ENCODE assay signal across 17 mouse cellular contexts in genomic region chr5:131575086-131575514, GRCm38 (mm10).
DNase-seq lines count a peak whose midpoint lies in the region; ATAC-seq lines count a peak whose summit lies in the region.
"Had no signal": no experiment of that assay in that cellular context is flagged by ENCODE, and none has a peak within 500 bp of the region (broad histone marks: within the 10 kb centered on the region; RNA-seq: fewer than 3 reads in every experiment).

No protein-coding gene starts in this region.

- no peaks in the 10 kb centered on the region; the same call in 1 of the 2 replicates for H3K4me1 ChIP-seq in embryonic facial prominence, embryonic 11.5 days (ENCODE audit: control insufficient read depth, insufficient read depth, low read length)
- H3K4me1 ChIP-seq in embryonic facial prominence, embryonic 10.5 days, result peaks cover 29% of the 10 kb centered on the region
- peaks cover 5% of the 10 kb centered on the region; the same call in 1 of the 2 replicates for H3K4me1 ChIP-seq in embryonic facial prominence, embryonic 12.5 days
- peaks cover 10% of the 10 kb centered on the region for H3K4me1 ChIP-seq in hindbrain, embryonic 11.5 days (replicated peaks; ENCODE audit: control insufficient read depth, insufficient read depth, low read length)
- H3K4me1 ChIP-seq in midbrain, embryonic 15.5 days, result peaks cover 30% of the 10 kb centered on the region
- H3K4me1 ChIP-seq in kidney, embryonic 16.5 days (ENCODE audit: insufficient read depth, low read length), result peaks cover 4% of the 10 kb centered on the region; the same call in 1 of the 2 replicates

- no peak; the same call in 1 of the 2 replicates for ATAC-seq in embryonic facial prominence, embryonic 11.5 days (replicated peaks; ENCODE audit: insufficient number of reproducible peaks, low FRiP score, low TSS enrichment, low read depth)
- no peak for ATAC-seq in embryonic facial prominence, embryonic 12.5 days (ENCODE audit: insufficient number of reproducible peaks, insufficient read depth, low FRiP score, low TSS enrichment)
- peak; percentile 81 for ATAC-seq in hindbrain, embryonic 11.5 days (ENCODE audit: low FRiP score)
- ATAC-seq in midbrain, embryonic 15.5 days (replicated peaks), result peak; percentile 69
- ATAC-seq in kidney, embryonic 16.5 days (ENCODE audit: low FRiP score, low TSS enrichment), result no peak

- whole genome bisulfite sequencing in embryonic facial prominence, embryonic 11.5 days, result 33% methylated on average over 5 of the region's 5 CpGs
- 56% methylated on average over 5 of the region's 5 CpGs for WGBS in embryonic facial prominence, embryonic 10.5 days
- WGBS in embryonic facial prominence, embryonic 12.5 days, result 36% methylated on average over 5 of the region's 5 CpGs
- WGBS in hindbrain, embryonic 11.5 days, result 31% methylated on average over 5 of the region's 5 CpGs
- 6% methylated on average over 5 of the region's 5 CpGs for WGBS in midbrain, embryonic 15.5 days
- WGBS in kidney, embryonic 16.5 days, result 37% methylated on average over 5 of the region's 5 CpGs

- H3K27ac ChIP-seq in embryonic facial prominence, embryonic 11.5 days (replicated peaks; ENCODE audit: low read depth, low read length), result no peak overlapping the region
- H3K27ac ChIP-seq in embryonic facial prominence, embryonic 10.5 days (replicated peaks), result no peak overlapping the region
- H3K27ac ChIP-seq in embryonic facial prominence, embryonic 12.5 days, result 0 out of 2 replicates have a peak overlapping the region, but pooled peaks have one; percentile 36
- peak overlapping the region; percentile 71 for H3K27ac ChIP-seq in hindbrain, embryonic 11.5 days (ENCODE audit: low read depth, low read length)
- H3K27ac ChIP-seq in midbrain, embryonic 15.5 days, result peak overlapping the region; percentile 50
- no peak overlapping the region for H3K27ac ChIP-seq in kidney, embryonic 16.5 days (ENCODE audit: low read length)
- H3K27ac ChIP-seq: limb, embryonic 12.5 days had no signal

- no peak overlapping the region for H3K4me2 ChIP-seq in embryonic facial prominence, embryonic 11.5 days (ENCODE audit: low read depth, low read length)
- H3K4me2 ChIP-seq in embryonic facial prominence, embryonic 12.5 days (replicated peaks), result no peak overlapping the region
- peak overlapping the region; percentile 11; the same call in 1 of the 2 replicates for H3K4me2 ChIP-seq in hindbrain, embryonic 11.5 days (replicated peaks; ENCODE audit: low read depth, low read length)
- H3K4me2 ChIP-seq in midbrain, embryonic 15.5 days, result peak overlapping the region; percentile 8
- no peak overlapping the region for H3K4me2 ChIP-seq in kidney, embryonic 16.5 days (replicated peaks; ENCODE audit: low read depth, low read length)
- H3K4me2 ChIP-seq: limb, embryonic 12.5 days had no signal

- DNase-seq in embryonic facial prominence, embryonic 11.5 days (ENCODE audit: low spot score), result peak; percentile 32
- no peak for DNase-seq in embryonic facial prominence, embryonic 10.5 days (ENCODE audit: low spot score)
- peak; percentile 60 for DNase-seq in hindbrain, embryonic 11.5 days (ENCODE audit: low spot score)
- no peak for DNase-seq in heart, postnatal 36 days
- no peak for DNase-seq in cerebellum, adult 9-11 months
- DNase-seq: adrenal gland, postnatal 36 days; B cell, adult 2 months; cerebellum, adult 18-20 months; heart, adult 11 months; heart, postnatal 10 days; kidney, adult 2 months; lung, adult 18-20 months; thymus, postnatal 36 days had no signal

- H3K36me3 ChIP-seq in embryonic facial prominence, embryonic 11.5 days (replicated peaks; ENCODE audit: control insufficient read depth, insufficient read depth, low read depth, low read length), result no peaks in the 10 kb centered on the region
- H3K36me3 ChIP-seq in embryonic facial prominence, embryonic 10.5 days (replicated peaks), result no peaks in the 10 kb centered on the region
- H3K36me3 ChIP-seq in embryonic facial prominence, embryonic 12.5 days, result no peaks in the 10 kb centered on the region
- no peaks in the 10 kb centered on the region for H3K36me3 ChIP-seq in hindbrain, embryonic 11.5 days (ENCODE audit: control insufficient read depth, insufficient read depth, low read length)
- H3K36me3 ChIP-seq in midbrain, embryonic 15.5 days (replicated peaks), result no peaks in the 10 kb centered on the region
- H3K36me3 ChIP-seq in kidney, embryonic 16.5 days (ENCODE audit: insufficient read depth, low read length), result no peaks in the 10 kb centered on the region
- H3K36me3 ChIP-seq: limb, embryonic 12.5 days had no signal

- H3K4me3 ChIP-seq in embryonic facial prominence, embryonic 11.5 days (ENCODE audit: low read depth, low read length), result no peak overlapping the region
- no peak overlapping the region for H3K4me3 ChIP-seq in embryonic facial prominence, embryonic 10.5 days
- no peak overlapping the region for H3K4me3 ChIP-seq in embryonic facial prominence, embryonic 12.5 days
- no peak overlapping the region for H3K4me3 ChIP-seq in hindbrain, embryonic 11.5 days (ENCODE audit: low read depth, low read length)
- no peak overlapping the region for H3K4me3 ChIP-seq in midbrain, embryonic 15.5 days
- no peak overlapping the region for H3K4me3 ChIP-seq in kidney, embryonic 16.5 days (ENCODE audit: low read length)
- H3K4me3 ChIP-seq: limb, embryonic 12.5 days had no signal

- H3K27me3 ChIP-seq in embryonic facial prominence, embryonic 11.5 days (ENCODE audit: control insufficient read depth, insufficient read depth, low read length), result no peaks in the 10 kb centered on the region
- H3K27me3 ChIP-seq in embryonic facial prominence, embryonic 10.5 days (replicated peaks; ENCODE audit: low read depth, poor library complexity, severe bottlenecking), result peaks cover 16% of the 10 kb centered on the region
- H3K27me3 ChIP-seq in embryonic facial prominence, embryonic 12.5 days, result no peaks in the 10 kb centered on the region
- peaks cover 5% of the 10 kb centered on the region for H3K27me3 ChIP-seq in hindbrain, embryonic 11.5 days (ENCODE audit: control insufficient read depth, insufficient read depth, low read length)
- no peaks in the 10 kb centered on the region for H3K27me3 ChIP-seq in midbrain, embryonic 15.5 days (replicated peaks)
- 0 out of 2 replicates have a peak, but pooled peaks cover 3% of the 10 kb centered on the region for H3K27me3 ChIP-seq in kidney, embryonic 16.5 days (ENCODE audit: insufficient read depth, low read length)

- intact Hi-C loops in heart, postnatal 36 days (cut with DNase I), result no loop called here

- no peak overlapping the region for H3K9ac ChIP-seq in embryonic facial prominence, embryonic 11.5 days (replicated peaks; ENCODE audit: low read length)
- H3K9ac ChIP-seq in embryonic facial prominence, embryonic 12.5 days, result no peak overlapping the region
- H3K9ac ChIP-seq in hindbrain, embryonic 11.5 days (ENCODE audit: low read depth, low read length), result no peak overlapping the region
- peak overlapping the region; percentile 4; the same call in 1 of the 2 replicates for H3K9ac ChIP-seq in midbrain, embryonic 15.5 days
- H3K9ac ChIP-seq in kidney, embryonic 16.5 days (replicated peaks; ENCODE audit: low read length), result no peak overlapping the region
- H3K9ac ChIP-seq: limb, embryonic 12.5 days had no signal

- H3K9me3 ChIP-seq in embryonic facial prominence, embryonic 11.5 days (replicated peaks; ENCODE audit: control insufficient read depth, low read length), result no peaks in the 10 kb centered on the region
- H3K9me3 ChIP-seq in embryonic facial prominence, embryonic 10.5 days, result no peaks in the 10 kb centered on the region
- H3K9me3 ChIP-seq in embryonic facial prominence, embryonic 12.5 days, result no peaks in the 10 kb centered on the region
- H3K9me3 ChIP-seq in hindbrain, embryonic 11.5 days (ENCODE audit: control insufficient read depth, low read length), result no peaks in the 10 kb centered on the region
- no peaks in the 10 kb centered on the region for H3K9me3 ChIP-seq in midbrain, embryonic 15.5 days
- no peaks in the 10 kb centered on the region for H3K9me3 ChIP-seq in kidney, embryonic 16.5 days (ENCODE audit: low read length)
- H3K9me3 ChIP-seq: limb, embryonic 12.5 days had no signal

Comparison
In these comparisons a context has a peak if more than half of its experiments do, and no peak if none do; other contexts are left out.
1. DNase-seq: peak in embryonic facial prominence, embryonic 11.5 days (single experiment) and hindbrain, embryonic 11.5 days (single experiment); none in embryonic facial prominence, embryonic 10.5 days (single experiment), heart, postnatal 36 days (0 of 2) and cerebellum, adult 9-11 months (single experiment).
2. H3K27ac ChIP-seq: peak in embryonic facial prominence, embryonic 12.5 days (single experiment), hindbrain, embryonic 11.5 days (single experiment) and midbrain, embryonic 15.5 days (single experiment); none in embryonic facial prominence, embryonic 11.5 days (single experiment), embryonic facial prominence, embryonic 10.5 days (single experiment) and kidney, embryonic 16.5 days (single experiment).
3. ATAC-seq: peak in hindbrain, embryonic 11.5 days (single experiment) and midbrain, embryonic 15.5 days (single experiment); none in embryonic facial prominence, embryonic 11.5 days (single experiment), embryonic facial prominence, embryonic 12.5 days (single experiment) and kidney, embryonic 16.5 days (single experiment).
4. H3K4me2 ChIP-seq: peak in hindbrain, embryonic 11.5 days (single experiment) and midbrain, embryonic 15.5 days (single experiment); none in embryonic facial prominence, embryonic 11.5 days (single experiment), embryonic facial prominence, embryonic 12.5 days (single experiment) and kidney, embryonic 16.5 days (single experiment).